Mouse (Mus musculus): ENCODE measurements around the gene Mrps5.

The Mrps5 gene

DNA sequence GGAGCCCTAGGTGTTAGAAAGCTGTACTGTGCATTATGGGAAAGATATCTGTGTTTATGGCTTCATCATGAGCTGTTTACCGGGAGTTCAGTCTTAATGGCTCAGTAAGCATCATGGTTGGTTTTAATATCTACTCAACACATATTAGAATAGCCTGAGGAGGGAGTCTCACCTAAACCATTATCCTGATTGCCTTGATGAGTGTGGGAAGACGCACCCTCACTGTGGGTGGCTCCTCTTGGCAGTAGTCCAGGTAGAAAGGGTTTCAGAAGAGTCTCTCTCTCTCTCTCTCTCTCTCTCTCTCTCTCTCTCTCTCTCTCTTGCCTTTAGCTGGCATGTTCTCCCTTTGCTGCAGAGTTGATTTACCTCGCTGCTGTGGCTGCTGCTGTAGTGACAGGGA, 35.0 kb downstream of the Mrps5 start:
- CTCF ChIA-PET, result interaction anchor here (0.6 kb wide), 1 partner anchor 43 kb away, joined by 3 read pairs; no protein-coding TSS in a partner anchor

- CTCF ChIA-PET, result no interaction called here
Measured at GRCm38 (mm10) chr2:127624786-127625185, 37.8 kb downstream of the Mrps5 start.

DNA sequence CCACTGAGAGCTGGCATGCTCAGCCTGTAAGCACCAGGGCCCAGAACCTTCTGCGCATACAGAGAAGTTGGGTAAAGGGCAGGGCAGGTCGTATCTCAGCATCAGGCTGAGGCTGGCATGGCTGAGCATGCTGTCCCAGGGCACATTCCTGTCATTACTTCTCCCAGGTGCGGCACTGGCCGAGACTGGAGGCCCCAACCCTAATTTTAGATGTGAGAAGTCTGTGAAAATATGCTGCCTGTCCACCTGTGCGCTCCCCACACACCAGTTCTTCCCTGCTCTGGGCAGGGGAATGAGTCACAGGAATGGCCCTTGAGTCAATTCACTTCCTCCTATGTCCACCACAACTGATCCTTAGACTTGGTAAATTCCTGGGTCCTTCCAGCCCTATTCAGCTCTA, 38.6 kb downstream of the Mrps5 start:
- CTCF ChIA-PET, result no interaction called here

DNA sequence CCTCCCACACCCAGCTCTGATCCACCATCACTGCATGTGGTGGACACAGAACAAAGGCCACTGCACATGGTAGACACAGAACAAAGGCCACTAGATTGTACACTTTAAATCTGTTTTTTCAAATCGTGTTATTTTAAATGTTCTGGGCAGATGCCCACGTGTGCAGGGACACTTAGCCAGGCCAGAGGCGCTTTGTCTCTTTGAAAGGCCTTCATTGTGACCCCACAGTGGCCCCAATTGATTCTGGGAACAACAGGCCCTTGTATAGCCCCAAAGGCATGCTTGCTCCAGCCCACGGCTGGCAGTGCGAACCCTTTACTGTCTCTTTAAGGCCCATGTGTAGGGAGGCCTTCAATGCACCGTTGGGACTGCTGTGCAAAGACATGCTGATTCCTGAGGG, 40.3 kb downstream of the Mrps5 start:
- CTCF ChIA-PET, result no interaction called here

DNA sequence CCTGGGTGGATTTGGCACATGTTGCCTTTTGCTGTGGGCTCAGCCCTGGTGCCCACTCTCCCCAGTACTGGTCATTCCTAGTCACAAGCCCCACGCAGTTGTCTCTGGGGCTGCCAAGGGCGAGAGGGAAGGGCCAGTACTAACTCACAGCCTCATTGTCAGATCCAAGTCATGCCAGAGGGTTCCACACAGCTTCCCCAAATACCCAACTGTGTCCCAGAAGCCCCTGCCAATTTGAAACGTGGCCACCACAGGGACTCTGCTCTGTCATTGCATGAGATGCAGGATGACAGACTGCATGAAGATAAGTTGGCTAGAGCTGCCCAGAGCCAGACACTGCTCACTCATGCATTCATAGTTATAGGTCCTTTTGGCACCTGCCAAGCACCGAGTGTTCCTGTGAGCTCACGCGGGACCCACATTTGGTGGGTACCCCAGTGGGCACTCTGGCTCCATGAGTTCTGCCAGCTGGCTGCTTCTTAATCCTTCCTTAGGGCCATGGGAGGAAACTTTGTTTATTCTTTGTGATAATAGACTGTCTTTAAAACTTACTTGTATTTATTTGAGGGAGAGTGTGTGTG, 41.1 kb downstream of the Mrps5 start:
- CTCF ChIA-PET, result no interaction called here

GRCm38 (mm10) chr2:127632601-127633000, 45.6 kb downstream of the Mrps5 start:
- CTCF ChIA-PET, result no interaction called here

GRCm38 (mm10) chr2:127635581-127635980, 48.6 kb downstream of the Mrps5 start:
- CTCF ChIA-PET, result no interaction called here

DNA sequence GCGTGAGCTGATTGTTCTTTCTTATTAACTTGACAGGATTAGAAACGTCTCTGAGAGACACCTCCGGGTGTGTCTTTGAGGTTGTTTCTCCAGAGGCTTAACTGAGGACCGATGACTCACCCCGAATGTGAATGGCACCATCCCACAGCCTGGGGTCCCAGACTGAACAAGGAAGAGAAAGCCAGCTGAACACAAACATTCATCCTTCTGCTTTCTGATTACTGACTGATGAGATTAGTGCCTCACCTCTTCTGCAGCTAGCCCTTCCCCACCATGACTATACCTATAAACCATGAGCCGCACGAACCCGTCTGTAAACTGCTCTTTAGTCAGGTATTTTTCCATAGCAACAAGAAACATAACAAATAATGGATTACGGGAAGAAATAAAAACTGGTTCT, 52.0 kb downstream of the Mrps5 start:
- CTCF ChIA-PET, result no interaction called here

DNA sequence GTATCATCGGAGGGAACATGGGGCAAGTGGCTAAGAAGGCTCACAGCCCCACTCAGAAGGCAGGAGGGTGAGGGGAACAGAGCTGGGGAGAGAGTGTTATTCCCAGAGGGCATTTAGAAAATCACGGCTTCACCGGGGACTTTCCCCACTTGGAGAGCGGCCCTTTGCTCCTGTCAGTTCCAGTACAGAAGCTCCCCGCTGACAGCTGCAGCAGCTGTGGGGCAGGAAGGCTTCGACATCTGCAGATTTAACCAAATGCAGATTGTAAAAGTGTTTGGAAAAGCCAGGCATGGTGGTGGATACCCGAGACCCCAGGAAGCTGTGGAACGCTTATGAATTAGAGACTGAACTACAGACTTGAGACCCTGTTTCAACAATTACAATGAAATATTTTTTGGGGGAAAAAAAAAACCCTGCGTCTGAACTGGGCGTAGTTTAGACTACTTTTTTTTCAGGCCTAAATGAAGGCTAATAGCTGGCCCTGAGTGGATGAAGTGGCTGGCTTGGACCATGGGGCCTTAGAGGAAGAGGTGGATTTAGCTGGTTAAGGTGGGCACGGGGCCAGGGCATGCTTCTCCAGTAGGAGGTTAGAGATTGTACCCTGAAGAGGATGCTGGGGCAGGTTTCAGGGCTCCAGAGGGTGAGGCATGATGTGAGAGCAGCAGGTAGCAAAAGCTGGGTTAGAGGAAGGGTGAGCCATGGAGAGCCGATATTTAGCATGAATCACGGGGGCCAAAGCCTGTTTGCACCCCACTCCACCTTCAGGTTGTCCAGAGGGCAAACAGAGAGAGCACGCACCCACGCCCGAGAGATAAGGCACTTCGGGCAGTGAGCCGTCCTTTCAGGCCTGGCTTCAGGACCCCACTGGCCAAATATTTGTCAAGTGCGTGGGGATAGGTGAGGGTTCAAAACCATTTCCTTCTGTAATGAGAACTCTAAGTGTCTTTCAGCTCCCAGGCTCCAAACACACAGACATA, 57.0 kb downstream of the Mrps5 start:
- CTCF ChIA-PET, result interaction anchor here (0.6 kb wide), 1 partner anchor 62 kb away, joined by 3 read pairs; no protein-coding TSS in a partner anchor

GRCm38 (mm10) chr2:127646875-127647274, 59.9 kb downstream of the Mrps5 start:
- CTCF ChIA-PET, result no interaction called here

DNA sequence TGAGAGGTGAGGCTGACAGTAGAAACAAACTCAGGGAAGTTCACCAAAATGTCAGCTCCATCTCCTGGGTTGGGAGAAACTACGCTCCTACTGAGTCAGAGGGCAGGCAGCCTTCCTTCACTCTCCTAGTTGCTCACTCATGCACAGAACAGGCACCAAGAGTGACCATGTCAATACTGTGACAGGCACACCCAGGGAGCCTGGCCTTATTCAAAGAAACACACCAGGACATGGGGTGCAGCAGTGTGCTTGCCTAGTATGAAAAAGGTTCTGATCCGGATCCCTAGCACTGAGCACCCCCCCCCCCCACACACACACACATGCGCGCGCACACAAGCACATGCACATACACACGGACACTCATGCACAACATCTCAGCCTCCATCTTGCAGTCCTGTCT, 61.1 kb downstream of the Mrps5 start:
- CTCF ChIA-PET, result no interaction called here

- CTCF ChIA-PET, result no interaction called here
Measured at GRCm38 (mm10) chr2:127649921-127650320, 62.9 kb downstream of the Mrps5 start.

- CTCF ChIA-PET, result no interaction called here
Measured at GRCm38 (mm10) chr2:127651601-127652000, 64.6 kb downstream of the Mrps5 start.

DNA sequence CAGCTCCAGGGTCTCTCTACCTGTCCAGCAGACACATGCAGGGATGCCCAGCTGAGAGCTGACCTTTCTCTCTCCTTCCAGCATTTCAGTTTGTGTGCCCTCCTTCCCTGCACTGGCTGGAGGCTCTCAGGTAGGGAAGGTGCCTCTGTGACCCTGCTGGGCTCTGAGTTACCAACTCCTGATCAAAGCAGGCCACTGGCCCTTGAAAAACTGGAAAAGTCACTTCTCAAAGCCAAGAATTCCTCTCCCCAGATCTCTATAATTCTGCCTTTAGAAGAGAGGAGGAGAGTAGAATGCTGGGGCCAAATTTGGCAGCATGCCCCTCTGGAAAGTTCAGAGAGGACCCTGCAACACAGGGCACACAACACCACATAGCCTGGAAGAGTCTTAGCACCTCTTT, 65.3 kb downstream of the Mrps5 start:
- CTCF ChIA-PET, result no interaction called here

- CTCF ChIA-PET, result no interaction called here
Measured at GRCm38 (mm10) chr2:127652805-127653204, 65.8 kb downstream of the Mrps5 start.

DNA sequence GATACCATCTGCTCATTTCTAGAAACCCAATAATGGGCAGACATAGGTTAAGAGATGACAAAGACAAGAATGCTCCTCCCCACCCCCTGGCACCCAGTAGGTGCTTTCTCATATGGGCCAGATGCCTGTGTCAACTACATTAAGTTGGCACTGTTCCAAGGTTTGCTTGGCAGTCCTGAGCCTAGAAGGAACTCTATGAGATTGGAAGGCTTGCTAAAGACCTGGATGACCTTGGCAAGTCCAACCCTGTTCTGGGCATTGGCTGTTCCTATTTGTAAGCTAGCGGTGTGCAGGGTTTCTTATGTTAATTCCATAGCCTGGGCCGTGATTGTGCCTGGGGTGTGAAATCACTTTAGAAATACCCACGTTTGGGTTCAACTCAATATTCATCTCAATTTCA, 67.8 kb downstream of the Mrps5 start:
- CTCF ChIA-PET, result no interaction called here

DNA sequence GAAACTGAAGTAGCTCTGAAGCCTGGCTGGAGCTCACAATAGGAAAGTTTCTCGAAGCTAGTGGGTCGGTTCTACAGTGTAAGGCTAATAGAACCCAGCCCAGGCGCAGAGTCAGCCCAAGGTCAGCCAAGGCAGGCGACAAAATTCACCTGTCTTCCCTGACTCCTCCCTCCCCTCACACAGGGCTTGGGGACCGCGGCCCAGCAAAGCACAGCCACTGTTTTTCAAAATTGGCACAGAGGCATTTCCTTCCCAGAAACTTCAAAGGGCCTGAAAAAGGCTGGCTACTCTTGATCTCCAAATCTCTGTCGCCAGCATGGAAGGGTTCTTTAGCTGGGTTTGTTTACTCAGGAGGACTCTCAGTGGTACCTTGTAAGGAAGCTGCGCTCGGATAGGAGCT, 68.4 kb downstream of the Mrps5 start:
- CTCF ChIA-PET, result no interaction called here

- CTCF ChIA-PET, result no interaction called here
Measured at GRCm38 (mm10) chr2:127656086-127656720, 69.2 kb downstream of the Mrps5 start, which contains the start of gene Mal. Gene Mal (minus strand): TSS chr2:127656695.

Data from spleen, embryonic (tissue).